Mouse (Mus musculus): ENCODE data around the gene Prss48.

- TF ChIP-seq TCF3 (IDR thresholded peaks at IDR 0.05; ENCODE audit: insufficient read length, low read depth) (no peak), POLR2A (IDR thresholded peaks at IDR 0.05; ENCODE audit: insufficient read length, low read depth) (no peak), POLR2AphosphoS2 (IDR thresholded peaks at IDR 0.05; ENCODE audit: insufficient read length, low read depth) (no peak), CEBPB (IDR thresholded peaks at IDR 0.05; ENCODE audit: insufficient read depth, poor library complexity, severe bottlenecking) (no peak), USF1 (IDR thresholded peaks at IDR 0.05; ENCODE audit: low read depth) (no peak), TCF12 (IDR thresholded peaks at IDR 0.05; ENCODE audit: insufficient read depth, poor library complexity, severe bottlenecking) (no peak), MYOG (IDR thresholded peaks at IDR 0.05; ENCODE audit: control insufficient read depth in 1 of 3, insufficient read depth in 1 of 3, insufficient read length in 2 of 3, low read depth in 2 of 3) (no peak), MAX (IDR thresholded peaks at IDR 0.05; ENCODE audit: low read depth) (no peak), E2F4 (IDR thresholded peaks at IDR 0.05; ENCODE audit: insufficient read depth) (no peak), REST (IDR thresholded peaks at IDR 0.05; ENCODE audit: insufficient read depth, insufficient read length) (no peak)
Observed at GRCm38 (mm10) chr3:85994645-85995044, 7.6 kb downstream of the Prss48 start.

Data from myocyte (in vitro differentiated cells).